Mouse (Mus musculus): ENCODE measurements around the gene Fam13a.

The Fam13a gene

GRCm38 (mm10) chr6:58933189-58933913 is 91.0 kb downstream of the Fam13a start:
- DNase-seq (ENCODE audit: low read depth, low spot score): no peak

GRCm38 (mm10) chr6:58932515-58933188 is 91.7 kb downstream of the Fam13a start:
- DNase-seq (ENCODE audit: low read depth, low spot score): no peak

GRCm38 (mm10) chr6:58931149-58931548 is 93.2 kb downstream of the Fam13a start:
- DNase-seq (ENCODE audit: low read depth, low spot score): no peak

GRCm38 (mm10) chr6:58929911-58930431 is 94.4 kb downstream of the Fam13a start:
- DNase-seq (ENCODE audit: low read depth, low spot score): no peak

GRCm38 (mm10) chr6:58927881-58928280 is 96.5 kb downstream of the Fam13a start:
- DNase-seq (ENCODE audit: low read depth, low spot score): no peak

GRCm38 (mm10) chr6:58922511-58922910 is 101.8 kb downstream of the Fam13a start:
- DNase-seq (ENCODE audit: low read depth, low spot score): no peak

- DNase-seq (ENCODE audit: low read depth, low spot score): no peak
Measured at GRCm38 (mm10) chr6:58921623-58922022, 102.7 kb downstream of the Fam13a start.

- DNase-seq (ENCODE audit: low read depth, low spot score): no peak
Measured at GRCm38 (mm10) chr6:58920735-58921134, 103.6 kb downstream of the Fam13a start.

GRCm38 (mm10) chr6:58916498-58916897 is 107.9 kb downstream of the Fam13a start:
- DNase-seq (ENCODE audit: low read depth, low spot score): no peak

- DNase-seq (ENCODE audit: low read depth, low spot score): no peak
Measured at GRCm38 (mm10) chr6:58913971-58914370, 110.4 kb downstream of the Fam13a start.

GRCm38 (mm10) chr6:58913551-58913950 is 110.8 kb downstream of the Fam13a start:
- no peak for DNase-seq (ENCODE audit: low read depth, low spot score)

GRCm38 (mm10) chr6:58912842-58913241 is 111.5 kb downstream of the Fam13a start:
- no peak for DNase-seq (ENCODE audit: low read depth, low spot score)

GRCm38 (mm10) chr6:58907791-58908190 is 116.6 kb downstream of the Fam13a start:
- no peak for DNase-seq (ENCODE audit: low read depth, low spot score)

GRCm38 (mm10) chr6:58907336-58907735 is 117.0 kb downstream of the Fam13a start:
- no peak for DNase-seq (ENCODE audit: low read depth, low spot score)

GRCm38 (mm10) chr6:58906852-58907261 is 117.5 kb downstream of the Fam13a start, which contains the start of gene Nap1l5:
Nap1l5 (minus strand) TSS chr6:58907076.
- no peak for DNase-seq (ENCODE audit: low read depth, low spot score)

GRCm38 (mm10) chr6:58904551-58904950 is 119.8 kb downstream of the Fam13a start:
- DNase-seq (ENCODE audit: low read depth, low spot score): no peak

GRCm38 (mm10) chr6:58903171-58903570 is 121.2 kb downstream of the Fam13a start:
- DNase-seq (ENCODE audit: low read depth, low spot score): no peak

- DNase-seq (ENCODE audit: low read depth, low spot score): no peak
Measured at GRCm38 (mm10) chr6:58900536-58900935, 123.8 kb downstream of the Fam13a start.

GRCm38 (mm10) chr6:58899076-58899475 is 125.3 kb downstream of the Fam13a start:
- DNase-seq (ENCODE audit: low read depth, low spot score): no peak

GRCm38 (mm10) chr6:58896648-58897047 is 127.7 kb downstream of the Fam13a start:
- DNase-seq (ENCODE audit: low read depth, low spot score): no peak

GRCm38 (mm10) chr6:58894994-58895393 is 129.4 kb downstream of the Fam13a start:
- DNase-seq (ENCODE audit: low read depth, low spot score): no peak

GRCm38 (mm10) chr6:58893307-58893706 is 131.0 kb downstream of the Fam13a start:
- peak; percentile 38 for DNase-seq (ENCODE audit: low read depth, low spot score)

- DNase-seq (ENCODE audit: low read depth, low spot score): no peak
Measured at GRCm38 (mm10) chr6:58889917-58890316, 134.4 kb downstream of the Fam13a start.

Measured in CD4-positive helper T cell, adult 2 months (primary cell).